Mouse (Mus musculus) liver, embryonic 14.5 days (tissue): ENCODE measurements around the gene Bbof1.

Experiments
- CTCF ChIP-seq: IDR thresholded peaks from 2 replicates; pipeline ENCODE4 v1.5.1; 2016; ENCODE audit warnings: antibody characterized with exemption, low read depth, control low read depth
- EP300 ChIP-seq: IDR thresholded peaks from 2 replicates; pipeline ENCODE4 v1.6.1; 2016; ENCODE audit warnings: antibody characterized with exemption, low read depth

- no peak for TF ChIP-seq CTCF
- TF ChIP-seq EP300, result no peak
Measured at GRCm38 (mm10) chr12:84451801-84452200, 42.9 kb downstream of the Bbof1 start.
